Mouse (Mus musculus) limb, embryonic 12.5 days (tissue): ENCODE data around the gene Magi2. TPM values are rescaled to one million over a fixed set of nuclear protein-coding genes. Genes with fewer than 3 reads are reported as not detected.

ENCODE experiments used
- ATAC-seq: fragments of 200-750 bp; cut with Nextera tagmentation; 2 replicates; pipeline ENCODE4 v1.8.0; 2017; ENCODE audit warnings: low read depth, moderate TSS enrichment; ENCODE audit not compliant: insufficient number of reproducible peaks, insufficient read depth, low FRiP score, low TSS enrichment
- H3K27ac ChIP-seq: fragments of 300-500 bp; sonication (generic); 2 replicates; pipeline ENCODE4 v1.5.1; 2016; ENCODE audit warnings: mild to moderate bottlenecking, moderate library complexity
- H3K27me3 ChIP-seq: fragments of 300-500 bp; sonication (generic); 2 replicates; pipeline ENCODE4 v1.6.1; 2016; ENCODE audit warnings: mild to moderate bottlenecking, moderate library complexity
- H3K36me3 ChIP-seq: fragments of 300-500 bp; sonication (generic); 2 replicates; pipeline ENCODE4 v1.6.1; 2016; ENCODE audit warnings: mild to moderate bottlenecking, moderate library complexity
- H3K4me1 ChIP-seq: fragments of 300-500 bp; sonication (generic); replicated peaks from 2 replicates; pipeline ENCODE4 v1.6.1; 2016
- H3K4me2 ChIP-seq: fragments of 300-500 bp; sonication (generic); 2 replicates; pipeline ENCODE4 v1.6.1; 2016; ENCODE audit warnings: mild to moderate bottlenecking, moderate library complexity
- H3K4me3 ChIP-seq: fragments of 300-500 bp; sonication (generic); replicated peaks from 2 replicates; pipeline ENCODE4 v1.5.1; 2016; ENCODE audit warnings: mild to moderate bottlenecking
- H3K9ac ChIP-seq: fragments of 300-500 bp; sonication (generic); replicated peaks from 2 replicates; pipeline ENCODE4 v1.6.1; 2016; ENCODE audit warnings: mild to moderate bottlenecking, moderate library complexity
- H3K9me3 ChIP-seq: fragments of 300-500 bp; sonication (generic); 2 replicates; pipeline ENCODE4 v1.6.1; 2016; ENCODE audit warnings: mild to moderate bottlenecking, moderate library complexity
- WGBS: fragments of 180-500 bp; shearing (Covaris S2); methylation state at CpG from one replicate; pipeline ENCODE4 v1.1.7; 2016; 5-methylcytosine and 5-hydroxymethylcytosine counted together
- polyA plus RNA-seq: library from polyadenylated mRNA; unstranded; fragments of >200 nt; fragmentation: Nextera tagmentation; extraction: Ambion mirVana; gene quantifications from 2 replicates; pipeline ENCODE4 v1.2.1, GENCODE M21; 2016

Gene Magi2
- polyA plus RNA-seq, 1 experiment from 2014 or later: 7.0 TPM

DNA sequence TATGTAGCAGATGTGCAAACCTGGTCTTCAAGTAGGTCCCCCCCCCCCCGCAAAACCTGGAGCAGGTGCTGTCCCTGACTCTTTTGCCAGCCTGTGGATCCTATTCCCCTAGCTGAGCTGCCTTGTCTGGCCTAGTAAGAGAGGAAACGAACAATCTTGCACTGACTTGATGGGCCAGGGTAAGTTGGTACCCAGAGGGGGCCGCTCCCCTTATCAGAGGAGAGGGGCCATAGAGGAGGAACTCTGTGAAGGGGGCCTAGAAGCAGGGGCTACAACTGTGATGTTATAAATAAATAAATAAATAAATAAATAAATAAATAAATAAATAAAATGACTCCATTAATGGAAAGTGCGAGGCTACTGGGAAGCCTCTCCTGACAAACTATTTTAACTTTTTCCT, 848.0 kb downstream of the Magi2 start:
- peak; percentile 31; the same call in 1 of the 2 replicates for ATAC-seq
- Histone ChIP-seq H3K9me3 (no peaks in the 10 kb centered on the region), H3K27me3 (no peaks in the 10 kb centered on the region; the same call in 1 of the 2 replicates), H3K27ac (no peak overlapping the region), H3K36me3 (no peaks in the 10 kb centered on the region), H3K9ac (no peak overlapping the region), H3K4me2 (no peak overlapping the region), H3K4me3 (no peak overlapping the region), H3K4me1 (no peaks in the 10 kb centered on the region)
- 86% methylated on average over 4 of the region's 4 CpGs for WGBS

DNA sequence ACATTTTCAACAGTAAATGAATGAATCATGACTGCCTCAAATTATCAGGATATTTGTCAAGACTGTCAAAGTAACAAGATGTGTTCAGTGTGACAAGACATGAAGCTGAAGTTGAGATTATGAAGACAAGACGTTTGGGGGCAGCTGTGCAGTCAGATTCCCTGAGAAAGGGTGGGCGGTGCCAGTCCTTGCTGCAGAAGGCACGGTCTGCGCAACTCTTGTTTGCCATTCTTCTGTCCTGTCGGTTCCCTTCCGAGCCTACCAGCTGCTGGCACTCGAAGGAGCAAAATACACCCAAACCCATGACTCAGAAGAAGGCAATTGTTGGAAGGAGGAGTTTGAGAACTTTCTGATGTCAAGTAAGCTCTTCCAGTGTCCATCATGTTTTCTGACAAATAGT, 852.1 kb downstream of the Magi2 start:
- ATAC-seq: no peak
- H3K4me2 ChIP-seq: no peak overlapping the region
- no peaks in the 10 kb centered on the region for H3K27me3 ChIP-seq
- no peaks in the 10 kb centered on the region for H3K36me3 ChIP-seq
- H3K4me3 ChIP-seq: no peak overlapping the region
- H3K9me3 ChIP-seq: no peaks in the 10 kb centered on the region
- H3K27ac ChIP-seq: no peak overlapping the region
- WGBS: 81% methylated on average over 7 of the region's 7 CpGs
- no peak overlapping the region for H3K9ac ChIP-seq
- peaks cover 8% of the 10 kb centered on the region; the same call in 1 of the 2 replicates for H3K4me1 ChIP-seq

DNA sequence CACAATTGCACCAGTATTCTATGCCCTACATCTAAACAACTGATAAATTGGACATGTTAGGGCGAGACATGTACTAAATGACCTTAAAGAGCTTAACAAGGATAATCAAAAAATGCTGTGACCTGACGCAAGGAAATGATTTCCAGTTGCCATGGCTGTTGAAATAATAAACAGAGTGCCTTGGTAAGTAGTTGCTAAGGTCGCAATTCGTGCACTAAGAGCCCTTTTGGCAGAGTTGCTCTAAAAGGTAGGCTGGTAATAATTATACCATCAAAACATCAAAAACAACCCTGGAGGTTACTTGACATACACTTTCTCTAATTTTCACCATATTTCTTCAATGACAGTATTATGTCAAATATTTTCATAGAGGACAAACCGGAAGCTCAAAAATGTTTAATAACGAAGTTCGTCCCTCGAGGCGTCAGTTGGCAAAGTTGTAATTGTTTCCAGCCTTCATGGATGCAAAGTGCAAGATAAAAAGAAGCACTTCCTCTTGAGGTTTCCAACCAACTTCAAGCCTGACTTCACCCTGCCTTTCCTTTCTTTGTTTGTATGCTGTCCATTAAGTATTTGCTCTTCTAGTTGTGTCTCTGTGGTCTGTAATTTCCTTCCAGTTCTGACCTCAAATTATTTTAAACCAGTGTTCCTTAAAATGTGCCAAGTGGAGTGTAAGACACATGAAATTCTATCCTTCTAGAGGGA, 853.9 kb downstream of the Magi2 start:
- no peak for ATAC-seq
- H3K9me3 ChIP-seq: no peaks in the 10 kb centered on the region
- H3K36me3 ChIP-seq: no peaks in the 10 kb centered on the region
- H3K4me3 ChIP-seq: no peak overlapping the region
- WGBS: 16% methylated on average over 9 of the region's 9 CpGs
- H3K4me2 ChIP-seq: no peak overlapping the region
- H3K27me3 ChIP-seq: no peaks in the 10 kb centered on the region
- no peak overlapping the region for H3K9ac ChIP-seq
- H3K4me1 ChIP-seq: peaks cover 8% of the 10 kb centered on the region; the same call in 1 of the 2 replicates
- no peak overlapping the region for H3K27ac ChIP-seq

DNA sequence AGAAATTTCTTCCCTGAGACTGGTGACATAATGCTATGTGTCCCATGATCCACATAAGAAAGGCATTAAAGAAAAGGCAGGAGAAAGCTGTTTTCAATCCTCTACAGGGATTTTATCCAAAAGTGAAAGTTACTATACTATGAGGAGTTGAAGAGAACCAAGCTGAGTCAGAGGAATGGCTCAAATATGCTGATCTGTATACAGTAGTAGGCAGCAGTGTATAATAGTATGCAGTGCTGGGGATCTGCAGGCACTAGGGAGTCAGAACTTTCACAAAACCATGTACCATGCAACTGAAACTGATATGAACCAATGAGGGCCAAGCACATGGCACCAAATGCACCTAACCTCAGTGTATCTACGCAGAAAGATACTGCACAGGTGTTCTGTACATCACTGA, 855.5 kb downstream of the Magi2 start:
- H3K27ac ChIP-seq: no peak overlapping the region
- no peak overlapping the region for H3K4me3 ChIP-seq
- no peaks in the 10 kb centered on the region for H3K9me3 ChIP-seq
- 0 out of 2 replicates have a peak, but pooled peaks have one; percentile 37 for ATAC-seq
- peaks cover 8% of the 10 kb centered on the region; the same call in 1 of the 2 replicates for H3K4me1 ChIP-seq
- H3K36me3 ChIP-seq: no peaks in the 10 kb centered on the region
- WGBS: 90% methylated on average over 1 of the region's 1 CpGs
- no peak overlapping the region for H3K9ac ChIP-seq
- H3K27me3 ChIP-seq: no peaks in the 10 kb centered on the region
- no peak overlapping the region for H3K4me2 ChIP-seq

DNA sequence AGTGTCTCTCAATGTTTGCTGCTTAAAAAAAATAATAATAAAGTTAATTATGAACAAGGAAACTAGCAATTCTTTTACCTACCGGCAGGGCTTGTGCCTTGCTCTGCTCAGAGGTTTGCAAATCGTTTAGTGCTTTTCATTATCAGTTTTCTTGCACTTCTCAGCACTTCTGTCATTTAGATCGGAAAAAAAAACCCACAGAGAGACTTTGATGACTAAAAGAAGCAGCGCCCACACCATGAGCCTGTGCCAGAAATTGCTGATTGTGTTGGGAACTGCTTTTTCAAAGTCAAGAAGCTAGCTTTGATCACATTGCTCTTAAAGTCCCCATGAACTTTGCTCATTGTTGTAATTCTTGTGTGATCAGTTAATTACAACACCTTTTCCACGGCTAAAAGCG, 860.2 kb downstream of the Magi2 start:
- no peak overlapping the region for H3K4me2 ChIP-seq
- no peaks in the 10 kb centered on the region for H3K36me3 ChIP-seq
- 55% methylated on average over 6 of the region's 6 CpGs for WGBS
- no peaks in the 10 kb centered on the region for H3K4me1 ChIP-seq
- no peak for ATAC-seq
- H3K4me3 ChIP-seq: no peak overlapping the region
- no peak overlapping the region for H3K9ac ChIP-seq
- H3K9me3 ChIP-seq: no peaks in the 10 kb centered on the region
- no peak overlapping the region for H3K27ac ChIP-seq
- H3K27me3 ChIP-seq: no peaks in the 10 kb centered on the region

DNA sequence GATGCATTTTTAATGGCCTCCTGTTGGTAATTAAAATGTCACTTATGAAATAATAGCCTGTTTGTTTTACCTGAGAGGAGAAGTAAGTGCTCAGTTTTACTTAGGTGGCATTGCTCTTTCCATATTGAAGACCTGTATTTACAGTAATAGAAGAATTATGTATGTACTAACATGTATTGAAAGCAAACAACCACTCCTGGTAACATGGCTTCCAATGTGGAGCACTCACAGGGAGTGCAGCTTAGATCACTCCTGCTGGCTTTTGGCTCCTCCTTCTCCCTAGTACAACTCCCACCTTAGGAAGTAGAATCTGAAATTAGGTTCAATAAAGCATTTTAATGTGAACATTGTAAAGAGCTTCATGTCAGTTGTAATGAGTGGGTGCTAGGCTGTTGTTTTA, 877.0 kb downstream of the Magi2 start:
- H3K27ac ChIP-seq: no peak overlapping the region
- H3K27me3 ChIP-seq: no peaks in the 10 kb centered on the region
- no peaks in the 10 kb centered on the region for H3K9me3 ChIP-seq
- H3K9ac ChIP-seq: no peak overlapping the region
- H3K4me3 ChIP-seq: no peak overlapping the region
- no peak for ATAC-seq
- H3K4me1 ChIP-seq: no peaks in the 10 kb centered on the region
- no peak overlapping the region for H3K4me2 ChIP-seq
- H3K36me3 ChIP-seq: no peaks in the 10 kb centered on the region

DNA sequence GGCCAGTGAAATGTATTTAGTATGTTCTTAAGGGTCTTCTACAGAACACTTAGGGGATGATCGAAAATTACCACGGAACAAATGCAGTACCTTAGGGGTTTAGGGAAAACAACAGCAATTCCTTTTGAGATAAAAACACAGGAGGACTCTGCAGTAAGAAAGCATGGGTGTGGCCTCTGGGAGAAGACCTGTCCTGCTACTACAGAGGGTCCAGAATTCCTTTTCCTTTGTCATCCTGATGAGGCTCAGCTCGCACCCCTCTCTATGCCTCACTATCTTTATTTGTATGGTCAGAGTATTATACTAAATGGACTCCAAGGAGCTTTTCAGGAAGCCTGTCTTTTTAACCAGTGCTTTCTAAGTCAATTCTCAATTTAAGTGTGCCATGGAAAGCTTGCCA, 877.7 kb downstream of the Magi2 start:
- no peaks in the 10 kb centered on the region for H3K4me1 ChIP-seq
- no peak overlapping the region for H3K4me2 ChIP-seq
- no peak overlapping the region for H3K27ac ChIP-seq
- H3K36me3 ChIP-seq: no peaks in the 10 kb centered on the region
- H3K9ac ChIP-seq: no peak overlapping the region
- H3K4me3 ChIP-seq: no peak overlapping the region
- H3K9me3 ChIP-seq: no peaks in the 10 kb centered on the region
- no peaks in the 10 kb centered on the region for H3K27me3 ChIP-seq
- WGBS: 73% methylated on average over 3 of the region's 3 CpGs
- ATAC-seq: no peak

DNA sequence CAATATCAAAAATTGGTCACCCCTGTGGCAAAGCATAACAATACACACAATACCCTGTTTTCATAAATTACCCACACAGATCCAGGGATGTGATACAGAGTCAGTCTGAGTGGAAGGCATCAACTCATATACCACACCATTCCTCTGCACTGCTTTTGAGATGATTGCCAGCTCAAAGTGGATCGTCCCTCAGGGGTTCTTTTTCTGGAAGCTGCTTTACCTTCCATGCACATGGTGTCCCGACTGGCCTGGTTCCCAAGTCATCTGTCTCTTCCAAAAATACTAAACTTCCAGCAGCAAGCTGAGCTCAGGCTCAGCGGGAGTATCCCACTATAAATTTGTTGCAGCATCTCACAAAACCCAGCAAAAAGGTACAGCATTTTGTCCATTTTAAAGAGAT, 882.7 kb downstream of the Magi2 start:
- no peaks in the 10 kb centered on the region for H3K27me3 ChIP-seq
- no peak overlapping the region for H3K4me2 ChIP-seq
- 80% methylated on average over 3 of the region's 3 CpGs for WGBS
- H3K9me3 ChIP-seq: no peaks in the 10 kb centered on the region
- H3K4me1 ChIP-seq: no peaks in the 10 kb centered on the region
- no peak for ATAC-seq
- no peaks in the 10 kb centered on the region for H3K36me3 ChIP-seq
- H3K4me3 ChIP-seq: no peak overlapping the region
- no peak overlapping the region for H3K9ac ChIP-seq
- no peak overlapping the region for H3K27ac ChIP-seq

DNA sequence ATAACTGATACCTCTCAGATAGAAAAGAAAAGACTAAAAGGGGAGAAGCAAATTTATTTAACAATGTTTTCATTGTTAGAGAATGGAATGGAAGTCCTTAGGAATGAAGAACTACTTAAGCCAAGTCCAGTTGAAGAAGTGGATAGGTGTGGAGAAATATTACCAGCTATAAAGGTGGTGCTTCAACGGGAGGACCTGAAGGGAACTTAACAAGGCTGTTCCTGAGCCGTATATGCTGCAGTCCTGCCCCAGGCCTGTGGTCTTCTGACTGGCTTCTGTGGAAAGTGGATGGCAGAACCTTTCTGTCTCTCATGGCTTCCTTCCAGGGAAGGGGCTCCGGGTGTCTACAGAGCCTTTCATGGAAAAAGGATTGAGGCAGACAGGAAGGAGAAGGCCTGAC, 890.3 kb downstream of the Magi2 start:
- H3K9ac ChIP-seq: no peak overlapping the region
- WGBS: 69% methylated on average over 3 of the region's 3 CpGs
- no peak for ATAC-seq

DNA sequence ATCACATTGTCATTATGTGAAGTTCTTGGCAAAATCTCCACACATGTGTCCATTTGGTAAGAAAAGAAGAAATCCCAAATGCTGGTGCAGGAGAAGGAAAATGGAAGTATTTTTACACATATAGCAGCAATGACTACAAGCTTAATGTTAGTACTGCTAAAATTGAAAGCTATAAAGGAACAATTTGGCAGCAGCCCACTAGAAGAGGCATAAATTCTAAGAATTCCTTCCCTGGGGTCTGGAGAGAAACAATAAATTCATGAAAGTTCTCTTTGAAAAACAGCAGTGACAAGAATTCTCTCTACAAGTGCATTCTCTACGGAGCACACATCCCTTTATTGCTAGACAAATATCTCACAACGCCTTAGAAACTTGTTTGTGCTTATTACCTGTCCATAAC, 913.4 kb downstream of the Magi2 start:
- no peak overlapping the region for H3K4me2 ChIP-seq
- H3K4me1 ChIP-seq: no peaks in the 10 kb centered on the region
- H3K27me3 ChIP-seq: no peaks in the 10 kb centered on the region
- no peaks in the 10 kb centered on the region for H3K36me3 ChIP-seq
- no peak overlapping the region for H3K9ac ChIP-seq
- no peak for ATAC-seq
- no peak overlapping the region for H3K4me3 ChIP-seq
- no peaks in the 10 kb centered on the region for H3K9me3 ChIP-seq
- H3K27ac ChIP-seq: no peak overlapping the region
- WGBS: 54% methylated on average over 2 of the region's 2 CpGs

More for the DNA sequence above, 890.3 kb downstream of the Magi2 start:
- Histone ChIP-seq H3K27me3 (no peaks in the 10 kb centered on the region), H3K4me3 (no peak overlapping the region), H3K36me3 (no peaks in the 10 kb centered on the region), H3K9me3 (no peaks in the 10 kb centered on the region), H3K4me2 (no peak overlapping the region), H3K4me1 (no peaks in the 10 kb centered on the region), H3K27ac (no peak overlapping the region)

DNA sequence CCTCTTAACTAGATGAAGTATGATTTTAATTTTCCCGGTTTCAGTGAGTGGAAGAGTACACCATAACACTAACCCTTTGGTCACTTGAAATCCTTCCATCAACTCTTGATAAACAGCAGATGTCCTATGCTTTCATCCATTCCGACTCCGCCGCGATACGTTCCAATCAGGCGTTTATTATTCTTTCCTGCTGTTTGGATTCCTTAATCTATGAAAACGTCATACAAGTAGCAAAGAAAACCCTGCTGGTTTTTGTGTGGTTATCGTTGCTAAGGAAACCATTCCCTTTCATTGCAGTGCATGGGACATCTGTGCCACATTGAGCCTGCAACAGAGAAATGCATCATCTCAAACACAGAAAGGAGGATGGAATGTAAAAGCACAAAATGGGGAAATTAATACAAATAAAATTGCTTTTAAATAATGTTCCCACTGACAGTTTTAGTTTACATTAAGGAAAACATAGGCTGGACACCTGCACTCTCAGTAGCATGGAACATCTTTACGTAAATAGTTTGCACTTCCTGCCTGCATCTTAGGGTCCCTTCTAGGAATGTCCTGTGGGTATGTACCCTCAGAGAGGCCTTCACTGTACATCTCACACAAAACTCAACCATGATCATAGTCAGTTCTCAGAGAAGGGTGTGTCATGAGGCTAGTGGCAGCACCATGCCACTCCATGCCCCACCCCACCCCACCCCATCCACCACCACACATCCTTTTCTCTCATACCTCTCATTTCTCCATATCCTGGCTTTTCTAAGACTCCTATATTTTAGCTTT, 914.0 kb downstream of the Magi2 start:
- WGBS: 58% methylated on average over 10 of the region's 10 CpGs
- Histone ChIP-seq H3K27ac (no peak overlapping the region), H3K4me3 (no peak overlapping the region), H3K36me3 (no peaks in the 10 kb centered on the region), H3K9me3 (no peaks in the 10 kb centered on the region), H3K4me2 (no peak overlapping the region), H3K4me1 (no peaks in the 10 kb centered on the region), H3K27me3 (no peaks in the 10 kb centered on the region), H3K9ac (no peak overlapping the region)
- ATAC-seq: no peak
